Mouse (Mus musculus): ENCODE data around the gene Abca17. TPM values are rescaled to one million over a fixed set of nuclear protein-coding genes. Genes with fewer than 3 reads are reported as not detected.

Abca17 gene
- polyA plus RNA-seq, 1 experiment from 2014 or later, result not detected

- 81% methylated on average over 7 of the region's 7 CpGs for WGBS
- Histone ChIP-seq H3K9ac (no peak overlapping the region), H3K27ac (no peak overlapping the region), H3K4me1 (replicated peaks) (no peaks in the 10 kb centered on the region), H3K4me3 (replicated peaks) (no peak overlapping the region), H3K4me2 (replicated peaks) (no peak overlapping the region), H3K9me3 (no peaks in the 10 kb centered on the region), H3K36me3 (no peaks in the 10 kb centered on the region), H3K27me3 (replicated peaks) (no peaks in the 10 kb centered on the region)
- ATAC-seq, result no peak
Observed at GRCm38 (mm10) chr17:24327656-24328055, 23.2 kb downstream of the Abca17 start.

- no peak overlapping the region for H3K27ac ChIP-seq
- no peaks in the 10 kb centered on the region for H3K4me1 ChIP-seq (replicated peaks)
- no peaks in the 10 kb centered on the region for H3K27me3 ChIP-seq (replicated peaks)
- no peak for ATAC-seq
- H3K4me3 ChIP-seq (replicated peaks), result no peak overlapping the region
- 80% methylated on average over 10 of the region's 10 CpGs for WGBS
- H3K9me3 ChIP-seq, result no peaks in the 10 kb centered on the region; the same call in 1 of the 2 replicates
- H3K4me2 ChIP-seq (replicated peaks), result no peak overlapping the region
- no peak overlapping the region for H3K9ac ChIP-seq
- H3K36me3 ChIP-seq, result no peaks in the 10 kb centered on the region
Observed at GRCm38 (mm10) chr17:24325051-24325450, 25.8 kb downstream of the Abca17 start.

- Histone ChIP-seq H3K36me3 (no peaks in the 10 kb centered on the region), H3K4me3 (replicated peaks) (no peak overlapping the region), H3K9ac (no peak overlapping the region), H3K27me3 (replicated peaks) (no peaks in the 10 kb centered on the region), H3K4me1 (replicated peaks) (no peaks in the 10 kb centered on the region), H3K27ac (no peak overlapping the region), H3K4me2 (replicated peaks) (no peak overlapping the region), H3K9me3 (no peaks in the 10 kb centered on the region; the same call in 1 of the 2 replicates)
- whole genome bisulfite sequencing, result 85% methylated on average over 3 of the region's 3 CpGs
- no peak for ATAC-seq
Observed at GRCm38 (mm10) chr17:24320826-24321225, 30.0 kb downstream of the Abca17 start.

GRCm38 (mm10) chr17:24307500-24307899 is 43.4 kb downstream of the Abca17 start:
- ATAC-seq, result no peak
- H3K4me2 ChIP-seq (replicated peaks), result no peak overlapping the region
- H3K4me1 ChIP-seq (replicated peaks), result no peaks in the 10 kb centered on the region
- H3K9me3 ChIP-seq, result no peaks in the 10 kb centered on the region
- H3K36me3 ChIP-seq, result no peaks in the 10 kb centered on the region
- 46% methylated on average over 4 of the region's 4 CpGs for WGBS
- H3K27me3 ChIP-seq (replicated peaks), result no peaks in the 10 kb centered on the region
- no peak overlapping the region for H3K9ac ChIP-seq
- no peak overlapping the region for H3K27ac ChIP-seq
- H3K4me3 ChIP-seq (replicated peaks), result no peak overlapping the region

- Histone ChIP-seq H3K4me1 (replicated peaks) (no peaks in the 10 kb centered on the region), H3K4me3 (replicated peaks) (no peak overlapping the region), H3K27ac (no peak overlapping the region), H3K9ac (no peak overlapping the region), H3K9me3 (no peaks in the 10 kb centered on the region), H3K36me3 (no peaks in the 10 kb centered on the region), H3K27me3 (replicated peaks) (no peaks in the 10 kb centered on the region), H3K4me2 (replicated peaks) (no peak overlapping the region)
- no peak for ATAC-seq
- 68% methylated on average over 4 of the region's 4 CpGs for WGBS
Observed at GRCm38 (mm10) chr17:24300651-24301050, 50.2 kb downstream of the Abca17 start.

- H3K36me3 ChIP-seq, result no peaks in the 10 kb centered on the region
- 83% methylated on average over 5 of the region's 5 CpGs for WGBS
Observed at GRCm38 (mm10) chr17:24289338-24289737, 61.5 kb downstream of the Abca17 start.

GRCm38 (mm10) chr17:24288477-24288876 is 62.4 kb downstream of the Abca17 start:
- no peaks in the 10 kb centered on the region for H3K27me3 ChIP-seq (replicated peaks)
- ATAC-seq, result no peak
- WGBS, result 85% methylated on average over 9 of the region's 9 CpGs
- H3K36me3 ChIP-seq, result no peaks in the 10 kb centered on the region
- no peak overlapping the region for H3K4me2 ChIP-seq (replicated peaks)
- no peaks in the 10 kb centered on the region for H3K4me1 ChIP-seq (replicated peaks)
- H3K9me3 ChIP-seq, result no peaks in the 10 kb centered on the region
- H3K27ac ChIP-seq, result no peak overlapping the region
- H3K9ac ChIP-seq, result no peak overlapping the region
- no peak overlapping the region for H3K4me3 ChIP-seq (replicated peaks)

More at GRCm38 (mm10) chr17:24289338-24289737, 61.5 kb downstream of the Abca17 start:
- Histone ChIP-seq H3K4me1 (replicated peaks) (no peaks in the 10 kb centered on the region), H3K9ac (no peak overlapping the region), H3K27me3 (replicated peaks) (no peaks in the 10 kb centered on the region), H3K27ac (no peak overlapping the region), H3K4me3 (replicated peaks) (no peak overlapping the region), H3K9me3 (no peaks in the 10 kb centered on the region), H3K4me2 (replicated peaks) (no peak overlapping the region)
- no peak for ATAC-seq

- no peaks in the 10 kb centered on the region for H3K36me3 ChIP-seq
- no peaks in the 10 kb centered on the region for H3K27me3 ChIP-seq (replicated peaks)
- H3K27ac ChIP-seq, result no peak overlapping the region
- no peaks in the 10 kb centered on the region for H3K9me3 ChIP-seq
- no peak for ATAC-seq
- no peaks in the 10 kb centered on the region for H3K4me1 ChIP-seq (replicated peaks)
- 57% methylated on average over 3 of the region's 3 CpGs for WGBS
- no peak overlapping the region for H3K9ac ChIP-seq
- no peak overlapping the region for H3K4me3 ChIP-seq (replicated peaks)
- no peak overlapping the region for H3K4me2 ChIP-seq (replicated peaks)
Observed at GRCm38 (mm10) chr17:24285680-24286079, 65.2 kb downstream of the Abca17 start.

GRCm38 (mm10) chr17:24283266-24283818 is 67.5 kb downstream of the Abca17 start:
- no peak overlapping the region for H3K9ac ChIP-seq
- no peaks in the 10 kb centered on the region for H3K27me3 ChIP-seq (replicated peaks)
- no peak overlapping the region for H3K4me3 ChIP-seq (replicated peaks)
- no peak overlapping the region for H3K27ac ChIP-seq
- no peaks in the 10 kb centered on the region for H3K36me3 ChIP-seq
- 64% methylated on average over 9 of the region's 9 CpGs for WGBS
- ATAC-seq, result no peak
- no peak overlapping the region for H3K4me2 ChIP-seq (replicated peaks)
- no peaks in the 10 kb centered on the region for H3K9me3 ChIP-seq
- no peaks in the 10 kb centered on the region for H3K4me1 ChIP-seq (replicated peaks)

GRCm38 (mm10) chr17:24282637-24283036 is 68.2 kb downstream of the Abca17 start:
- no peak for ATAC-seq
- H3K4me1 ChIP-seq (replicated peaks), result no peaks in the 10 kb centered on the region
- no peak overlapping the region for H3K27ac ChIP-seq
- no peak overlapping the region for H3K4me2 ChIP-seq (replicated peaks)
- no peak overlapping the region for H3K9ac ChIP-seq
- 60% methylated on average over 4 of the region's 4 CpGs for WGBS
- H3K9me3 ChIP-seq, result no peaks in the 10 kb centered on the region
- no peaks in the 10 kb centered on the region for H3K27me3 ChIP-seq (replicated peaks)
- no peaks in the 10 kb centered on the region for H3K36me3 ChIP-seq
- H3K4me3 ChIP-seq (replicated peaks), result no peak overlapping the region

GRCm38 (mm10) chr17:24279907-24280306 is 71.0 kb downstream of the Abca17 start:
- H3K4me1 ChIP-seq (replicated peaks), result no peaks in the 10 kb centered on the region
- no peak overlapping the region for H3K9ac ChIP-seq
- no peaks in the 10 kb centered on the region for H3K9me3 ChIP-seq
- no peaks in the 10 kb centered on the region for H3K27me3 ChIP-seq (replicated peaks)
- ATAC-seq, result no peak
- no peak overlapping the region for H3K4me2 ChIP-seq (replicated peaks)
- WGBS, result 80% methylated on average over 4 of the region's 4 CpGs
- H3K4me3 ChIP-seq (replicated peaks), result no peak overlapping the region
- no peak overlapping the region for H3K27ac ChIP-seq
- H3K36me3 ChIP-seq, result no peaks in the 10 kb centered on the region

GRCm38 (mm10) chr17:24267133-24267532 is 83.7 kb downstream of the Abca17 start:
- 90% methylated on average over 1 of the region's 1 CpGs for WGBS
- H3K4me2 ChIP-seq (replicated peaks), result no peak overlapping the region
- H3K27me3 ChIP-seq (replicated peaks), result no peaks in the 10 kb centered on the region
- no peaks in the 10 kb centered on the region for H3K9me3 ChIP-seq
- H3K36me3 ChIP-seq, result no peaks in the 10 kb centered on the region
- no peaks in the 10 kb centered on the region for H3K4me1 ChIP-seq (replicated peaks)
- no peak for ATAC-seq
- H3K27ac ChIP-seq, result no peak overlapping the region
- H3K9ac ChIP-seq, result no peak overlapping the region
- no peak overlapping the region for H3K4me3 ChIP-seq (replicated peaks)

- Histone ChIP-seq H3K4me1 (replicated peaks) (no peaks in the 10 kb centered on the region), H3K27ac (no peak overlapping the region), H3K36me3 (no peaks in the 10 kb centered on the region), H3K27me3 (replicated peaks) (no peaks in the 10 kb centered on the region), H3K9me3 (no peaks in the 10 kb centered on the region), H3K4me3 (replicated peaks) (no peak overlapping the region), H3K9ac (no peak overlapping the region), H3K4me2 (replicated peaks) (no peak overlapping the region)
- no peak for ATAC-seq
- 67% methylated on average over 2 of the region's 2 CpGs for WGBS
Observed at GRCm38 (mm10) chr17:24264766-24265165, 86.1 kb downstream of the Abca17 start.

All from intestine, embryonic 15.5 days (tissue).